26 mouse cellular contexts compared by ENCODE assay signal in genomic region chr11:96589828-96590227, GRCm38 (mm10).
DNase-seq lines count a peak whose midpoint lies in the region; ATAC-seq and TF ChIP-seq lines count a peak whose summit lies in the region.
"Had no signal": no experiment of that assay in that cellular context is flagged by ENCODE, and none has a peak within 500 bp of the region (broad histone marks: within the 10 kb centered on the region; RNA-seq: fewer than 3 reads in every experiment).

No protein-coding gene starts in this region.

- no peak overlapping the region for H3K4me3 ChIP-seq in lung, adult 2 months (replicated peaks; ENCODE audit: extremely low read depth, low read depth, low read length)
- H3K4me3 ChIP-seq in lung, postnatal 0 days (ENCODE audit: low read depth, low read length) = no peak overlapping the region
- no peak overlapping the region for H3K4me3 ChIP-seq in midbrain, embryonic 14.5 days (replicated peaks; ENCODE audit: low read depth, low read length)
- H3K4me3 ChIP-seq: embryonic facial prominence, embryonic 10.5 days; embryonic facial prominence, embryonic 13.5 days; erythroblast, embryonic 14.5 days; forebrain, embryonic 13.5 days; heart, embryonic 10.5 days; heart, embryonic 13.5 days had no signal

- H3K9ac ChIP-seq in lung, postnatal 0 days (replicated peaks; ENCODE audit: low read depth) = no peak overlapping the region
- no peak overlapping the region for H3K9ac ChIP-seq in midbrain, embryonic 14.5 days (replicated peaks; ENCODE audit: low read length)
- H3K9ac ChIP-seq: embryonic facial prominence, embryonic 13.5 days; forebrain, embryonic 13.5 days; heart, embryonic 13.5 days; hindbrain, embryonic 14.5 days had no signal

- TF ChIP-seq EP300 in lung, postnatal 0 days (IDR thresholded peaks at IDR 0.05) = no peak

- DNase-seq in lung, adult 2 months = peak; percentile 13
- peak; percentile 80 for DNase-seq in lung, postnatal 0 days (ENCODE audit: low spot score)
- DNase-seq in lung, postnatal 25 days (ENCODE audit: low spot score) = peak; percentile 48
- no peak for DNase-seq in midbrain, embryonic 14.5 days
- no peak for DNase-seq in gastrocnemius, postnatal 25 days
- no peak for DNase-seq in thymus, postnatal 0 days (ENCODE audit: low spot score)
- DNase-seq: adrenal gland, adult 2 months; adrenal gland, postnatal 25 days; cerebellum, adult 11-12 months; cerebellum, adult 8-10 months; cerebellum, postnatal 10 days; cerebellum, postnatal 36 days; embryo, embryonic 11 days; gastrocnemius, postnatal 10 days; heart, adult 18-20 months; heart, postnatal 14 days; heart, postnatal 4 days had no signal

- no peaks in the 10 kb centered on the region for H3K9me3 ChIP-seq in lung, postnatal 0 days (ENCODE audit: low read length)
- H3K9me3 ChIP-seq in midbrain, embryonic 14.5 days (ENCODE audit: control insufficient read depth, low read length) = no peaks in the 10 kb centered on the region
- H3K9me3 ChIP-seq: embryonic facial prominence, embryonic 10.5 days; embryonic facial prominence, embryonic 13.5 days; forebrain, embryonic 13.5 days; heart, embryonic 10.5 days; heart, embryonic 13.5 days had no signal

- no peaks in the 10 kb centered on the region for H3K36me3 ChIP-seq in lung, postnatal 0 days (ENCODE audit: insufficient read depth, low read length)
- no peaks in the 10 kb centered on the region for H3K36me3 ChIP-seq in midbrain, embryonic 14.5 days (ENCODE audit: control insufficient read depth, insufficient read depth, low read length)
- H3K36me3 ChIP-seq: embryonic facial prominence, embryonic 10.5 days; embryonic facial prominence, embryonic 13.5 days; heart, embryonic 10.5 days; heart, embryonic 13.5 days had no signal

- peak; percentile 70; the same call in 1 of the 2 replicates for ATAC-seq in lung, postnatal 0 days
- no peak for ATAC-seq in midbrain, embryonic 14.5 days (ENCODE audit: low FRiP score, low TSS enrichment)
- ATAC-seq: CD4-positive, CD25-positive, alpha-beta regulatory T cell, adult 4 months; forebrain, embryonic 13.5 days; forebrain, embryonic 16.5 days had no signal

- H3K4me2 ChIP-seq in lung, postnatal 0 days (replicated peaks; ENCODE audit: low read depth, low read length) = no peak overlapping the region
- H3K4me2 ChIP-seq in midbrain, embryonic 14.5 days (ENCODE audit: low read length) = no peak overlapping the region
- H3K4me2 ChIP-seq: embryonic facial prominence, embryonic 13.5 days; forebrain, embryonic 13.5 days; heart, embryonic 13.5 days had no signal

- TF ChIP-seq POLR2A in lung, adult 2 months (IDR thresholded peaks at IDR 0.05; ENCODE audit: borderline replicate concordance, extremely low read depth, low read depth, low read length) = no peak

- WGBS in lung, adult 2 months = 51% methylated on average over 3 of the region's 3 CpGs
- WGBS in lung, postnatal 0 days = 45% methylated on average over 3 of the region's 3 CpGs
- WGBS in midbrain, embryonic 14.5 days = 82% methylated on average over 3 of the region's 3 CpGs

- H3K4me1 ChIP-seq in lung, adult 2 months (ENCODE audit: control insufficient read depth, insufficient read depth, low read length) = no peaks in the 10 kb centered on the region
- no peaks in the 10 kb centered on the region for H3K4me1 ChIP-seq in lung, postnatal 0 days (ENCODE audit: insufficient read depth, low read depth, low read length)
- H3K4me1 ChIP-seq in midbrain, embryonic 14.5 days (ENCODE audit: control insufficient read depth, insufficient read depth, low read length) = no peaks in the 10 kb centered on the region
- H3K4me1 ChIP-seq: forebrain, embryonic 13.5 days; heart, embryonic 10.5 days; heart, embryonic 13.5 days had no signal

- TF ChIP-seq CTCF in lung, adult 2 months (IDR thresholded peaks at IDR 0.05; ENCODE audit: insufficient read depth, low read length) = no peak
- no peak for TF ChIP-seq CTCF in lung, postnatal 0 days (IDR thresholded peaks at IDR 0.05)

- H3K27ac ChIP-seq in lung, postnatal 0 days (ENCODE audit: low read length) = no peak overlapping the region
- H3K27ac ChIP-seq in midbrain, embryonic 14.5 days (replicated peaks; ENCODE audit: low read depth, low read length) = no peak overlapping the region
- H3K27ac ChIP-seq: embryonic facial prominence, embryonic 10.5 days; embryonic facial prominence, embryonic 13.5 days; forebrain, embryonic 13.5 days; heart, embryonic 10.5 days; heart, embryonic 13.5 days had no signal

- no peaks in the 10 kb centered on the region for H3K27me3 ChIP-seq in lung, postnatal 0 days (replicated peaks; ENCODE audit: insufficient read depth, low read length)
- no peaks in the 10 kb centered on the region for H3K27me3 ChIP-seq in midbrain, embryonic 14.5 days (ENCODE audit: control insufficient read depth, insufficient read depth, low read length)
- H3K27me3 ChIP-seq: embryonic facial prominence, embryonic 13.5 days had no signal

Comparison
In these comparisons a context has a peak if more than half of its experiments do, and no peak if none do; other contexts are left out.
1. DNase-seq: peak in lung, adult 2 months (single experiment), lung, postnatal 0 days (single experiment) and lung, postnatal 25 days (single experiment); none in midbrain, embryonic 14.5 days (single experiment), gastrocnemius, postnatal 25 days (single experiment) and thymus, postnatal 0 days (single experiment).